Mouse (Mus musculus) ES-Bruce4 (cell line): ENCODE measurements at regions not wholly inside any gene's neighbourhood (a gene's known extent, or its start where the extent isn't known, plus 50 kb on each side); places are given as distances from the start of the nearest gene placed in this dataset.
"Not testable (repeated sequence)": the region's sequence is repeated elsewhere in the genome, so short reads cannot be mapped to it uniquely, and the experiment has no call there.

Experiments
- H3K27ac ChIP-seq: 2 replicates; pipeline ENCODE4 v1.5.1; 2012; ENCODE audit warnings: low read length, inconsistent platforms; ENCODE audit not compliant: insufficient read depth
- H3K27me3 ChIP-seq: 2 replicates; pipeline ENCODE4 v1.6.1; 2012; ENCODE audit warnings: mild to moderate bottlenecking, low read length, inconsistent platforms; ENCODE audit not compliant: control insufficient read depth, poor library complexity, insufficient read depth, severe bottlenecking
- H3K36me3 ChIP-seq: 2 replicates; pipeline ENCODE4 v1.6.1; 2012; ENCODE audit warnings: inconsistent platforms, mild to moderate bottlenecking, low read length, moderate library complexity; ENCODE audit not compliant: control insufficient read depth, poor library complexity, insufficient read depth, severe bottlenecking
- H3K4me1 ChIP-seq: one replicate; pipeline ENCODE4 v1.8.1; 2011; ENCODE audit warnings: low read length; ENCODE audit not compliant: control insufficient read depth, insufficient read depth
- H3K4me3 ChIP-seq: 2 replicates; pipeline ENCODE4 v1.5.1; 2011; ENCODE audit warnings: low read depth, mild to moderate bottlenecking, low read length
- H3K9ac ChIP-seq: 2 replicates; pipeline ENCODE4 v1.6.1; 2012; ENCODE audit warnings: low read depth, mild to moderate bottlenecking, inconsistent platforms; ENCODE audit not compliant: poor library complexity, severe bottlenecking
- H3K9me3 ChIP-seq: replicated peaks from 2 replicates; pipeline ENCODE4 v1.6.1; 2012; ENCODE audit warnings: mild to moderate bottlenecking, low read length, inconsistent platforms; ENCODE audit not compliant: control insufficient read depth, poor library complexity, insufficient read depth, severe bottlenecking
- CTCF ChIP-seq: IDR thresholded peaks from one replicate; pipeline ENCODE4 v1.8.1; 2011; ENCODE audit warnings: low read depth, low read length
- EP300 ChIP-seq: IDR thresholded peaks from 2 replicates; pipeline ENCODE4 v1.6.1; 2011; ENCODE audit warnings: low read depth, low read length; ENCODE audit not compliant: insufficient read depth
- POLR2A ChIP-seq: IDR thresholded peaks from one replicate; pipeline ENCODE4 v1.8.1; 2011; ENCODE audit warnings: low read length; ENCODE audit not compliant: insufficient read depth

GRCm38 (mm10) chr10:117564118-117565040, 64.9 kb upstream of the Cpm start:
- Histone ChIP-seq H3K4me1 (no peaks in the 10 kb centered on the region), H3K27ac (no peak overlapping the region), H3K4me3 (no peak overlapping the region), H3K9ac (no peak overlapping the region), H3K36me3 (no peaks in the 10 kb centered on the region), H3K27me3 (no peaks in the 10 kb centered on the region), H3K9me3 (no peaks in the 10 kb centered on the region)
- no peak for TF ChIP-seq POLR2A
- TF ChIP-seq EP300, result no peak
- no peak for TF ChIP-seq CTCF

- Histone ChIP-seq H3K4me1 (no peaks in the 10 kb centered on the region), H3K36me3 (no peaks in the 10 kb centered on the region), H3K9me3 (no peaks in the 10 kb centered on the region), H3K27ac (no peak overlapping the region), H3K9ac (no peak overlapping the region), H3K4me3 (no peak overlapping the region), H3K27me3 (no peaks in the 10 kb centered on the region)
- TF ChIP-seq POLR2A (no peak), EP300 (no peak), CTCF (no peak)
These were observed 65.7 kb upstream of the Cpm start for GRCm38 (mm10) chr10:117563429-117564117.

GRCm38 (mm10) chr10:117562850-117563248, 66.5 kb upstream of the Cpm start:
- not testable (repeated sequence) for H3K27me3 ChIP-seq, H3K27ac ChIP-seq, H3K4me3 ChIP-seq

GRCm38 (mm10) chr10:117561909-117562849, 67.1 kb upstream of the Cpm start:
- no peak overlapping the region for H3K27ac ChIP-seq
- H3K27me3 ChIP-seq, result no peaks in the 10 kb centered on the region
- TF ChIP-seq POLR2A, result no peak
- no peak for TF ChIP-seq EP300
- no peak for TF ChIP-seq CTCF
- no peaks in the 10 kb centered on the region for H3K9me3 ChIP-seq
- H3K4me1 ChIP-seq, result no peaks in the 10 kb centered on the region
- H3K36me3 ChIP-seq, result no peaks in the 10 kb centered on the region
- H3K4me3 ChIP-seq, result no peak overlapping the region
- H3K9ac ChIP-seq, result no peak overlapping the region

More at GRCm38 (mm10) chr10:117562850-117563248, 66.5 kb upstream of the Cpm start:
- not testable (repeated sequence) for H3K9me3 ChIP-seq, H3K4me1 ChIP-seq, H3K9ac ChIP-seq, H3K36me3 ChIP-seq

GRCm38 (mm10) chr10:117561279-117561820, 68.0 kb upstream of the Cpm start:
- H3K9me3 ChIP-seq, result no peaks in the 10 kb centered on the region
- H3K4me3 ChIP-seq, result no peak overlapping the region
- H3K36me3 ChIP-seq, result no peaks in the 10 kb centered on the region
- TF ChIP-seq POLR2A, result no peak
- TF ChIP-seq CTCF, result no peak
- TF ChIP-seq EP300, result no peak
- no peak overlapping the region for H3K27ac ChIP-seq
- H3K9ac ChIP-seq, result no peak overlapping the region
- no peaks in the 10 kb centered on the region for H3K4me1 ChIP-seq
- H3K27me3 ChIP-seq, result no peaks in the 10 kb centered on the region
